Mouse (Mus musculus): ENCODE results near the gene Lmntd1. TPM values are rescaled to one million over a fixed set of nuclear protein-coding genes. Genes with fewer than 3 reads are reported as not detected.

Gene Lmntd1
- total and polyA plus RNA-seq, 3 experiments, result 0.08 to 0.43 (median 0.26) TPM

- Histone ChIP-seq H3K36me3 (replicated peaks in 1 of 2; ENCODE audit: control insufficient read depth in 1 of 2, insufficient read depth in 1 of 2, low read length in 1 of 2) (no peaks in the 10 kb centered on the region), H3K27me3 (replicated peaks) (no peaks in the 10 kb centered on the region), H3K4me1 (ENCODE audit: control insufficient read depth in 1 of 2, insufficient read depth in 2 of 2) (peaks cover 5 to 15% of the 10 kb centered on the region in 2 experiments; a peak in 3 of 4 replicates), H3K9me3 (replicated peaks; ENCODE audit: low read length) (peaks cover 11% of the 10 kb centered on the region), H3K4me2 (ENCODE audit: insufficient read depth, low read depth, poor library complexity, severe bottlenecking) (no peak overlapping the region), H3K79me2 (replicated peaks; ENCODE audit: control insufficient read depth, extremely low read depth, insufficient read depth, poor library complexity, severe bottlenecking) (no peaks in the 10 kb centered on the region), H3K27ac (ENCODE audit: insufficient read depth, low read depth) (no peak overlapping the region), H3K4me3 (replicated peaks in 1 of 3; ENCODE audit: low read depth in 2 of 3, low read length in 2 of 3, poor library complexity in 1 of 3) (no peak overlapping the region), H3K9ac (ENCODE audit: insufficient read depth, low read depth) (no peak overlapping the region)
- DNase-seq (ENCODE audit: extremely low read depth), result no peak
- in situ Hi-C loops (cut with MboI; ENCODE audit: low pct_ligation_motif_present, low pct_unique_long_range_greater_than_20kb, low sequenced_read_pairs), result no loop called here
- TF ChIP-seq POLR2A (IDR thresholded peaks at IDR 0.05; ENCODE audit: low read depth, low read length) (no peak), NELFE (IDR thresholded peaks at IDR 0.05; ENCODE audit: low read depth, low read length) (no peak), MEF2A (IDR thresholded peaks at IDR 0.05; ENCODE audit: borderline replicate concordance, low read depth, low read length) (no peak), USF2 (conservative IDR thresholded peaks at IDR 0.05; ENCODE audit: low read depth, low read length) (no peak), CHD1 (IDR thresholded peaks at IDR 0.05; ENCODE audit: low read depth, low read length) (no peak), NRF1 (IDR thresholded peaks at IDR 0.05; ENCODE audit: low read depth, low read length) (no peak), MAX (IDR thresholded peaks at IDR 0.05; ENCODE audit: low read length) (no peak), IRF4 (IDR thresholded peaks at IDR 0.05; ENCODE audit: low read depth, low read length) (no peak), MAZ (IDR thresholded peaks at IDR 0.05; ENCODE audit: low read depth, low read length) (no peak), USF1 (IDR thresholded peaks at IDR 0.05; ENCODE audit: low read depth, low read length) (no peak), TCF12 (IDR thresholded peaks at IDR 0.05; ENCODE audit: low read depth, low read length) (no peak), CHD2 (IDR thresholded peaks at IDR 0.05; ENCODE audit: low read length) (no peak), MAFK (IDR thresholded peaks at IDR 0.05; ENCODE audit: insufficient replicate concordance, low read length) (no peak)
- dilution Hi-C loops (cut with MboI; ENCODE audit: extremely low pct_ligation_motif_present, extremely low pct_unique_long_range_greater_than_20kb, low sequenced_read_pairs), result no loop called here
These were observed 69.3 kb downstream of the Lmntd1 start for GRCm38 (mm10) chr6:145544838-145545237.

GRCm38 (mm10) chr6:145544304-145544703, 69.8 kb downstream of the Lmntd1 start:
- TF ChIP-seq IRF4 (IDR thresholded peaks at IDR 0.05; ENCODE audit: low read depth, low read length), result no peak
- no peak for TF ChIP-seq SIN3A (IDR thresholded peaks at IDR 0.05; ENCODE audit: low read length)
- TF ChIP-seq KAT2A (IDR thresholded peaks at IDR 0.05; ENCODE audit: insufficient replicate concordance, low read length), result no peak
- TF ChIP-seq ZNF384 (IDR thresholded peaks at IDR 0.05; ENCODE audit: low read depth, low read length), result no peak
- TF ChIP-seq NELFE (IDR thresholded peaks at IDR 0.05; ENCODE audit: low read depth, low read length), result no peak
- no peak for TF ChIP-seq TBP (conservative IDR thresholded peaks at IDR 0.05; ENCODE audit: low read depth, low read length)
- TF ChIP-seq MEF2A (IDR thresholded peaks at IDR 0.05; ENCODE audit: borderline replicate concordance, low read depth, low read length), result no peak
- TF ChIP-seq MAFK (IDR thresholded peaks at IDR 0.05; ENCODE audit: insufficient replicate concordance, low read length), result no peak
- no peak for TF ChIP-seq NRF1 (IDR thresholded peaks at IDR 0.05; ENCODE audit: low read depth, low read length)
- TF ChIP-seq CHD2 (IDR thresholded peaks at IDR 0.05; ENCODE audit: low read length), result no peak
- no peak for TF ChIP-seq RCOR1 (conservative IDR thresholded peaks at IDR 0.05; ENCODE audit: low read depth, low read length)
- TF ChIP-seq MAZ (IDR thresholded peaks at IDR 0.05; ENCODE audit: low read depth, low read length), result no peak
- TF ChIP-seq ZKSCAN1 (IDR thresholded peaks at IDR 0.05; ENCODE audit: borderline replicate concordance, low read depth, low read length), result no peak
- TF ChIP-seq TCF12 (IDR thresholded peaks at IDR 0.05; ENCODE audit: low read depth, low read length), result no peak
- no peak for TF ChIP-seq USF1 (IDR thresholded peaks at IDR 0.05; ENCODE audit: low read depth, low read length)
- no peak for TF ChIP-seq USF2 (conservative IDR thresholded peaks at IDR 0.05; ENCODE audit: low read depth, low read length)
- no peak for TF ChIP-seq E2F4 (IDR thresholded peaks at IDR 0.05; ENCODE audit: insufficient replicate concordance, low read depth, low read length)
- TF ChIP-seq ZMIZ1 (IDR thresholded peaks at IDR 0.05; ENCODE audit: low read depth, low read length), result no peak
- TF ChIP-seq GABPA (IDR thresholded peaks at IDR 0.05; ENCODE audit: insufficient replicate concordance, low read depth, low read length), result no peak
- Histone ChIP-seq H3K27ac (ENCODE audit: insufficient read depth, low read depth) (no peak overlapping the region), H3K4me1 (ENCODE audit: control insufficient read depth in 1 of 2, insufficient read depth in 2 of 2) (peaks cover 5 to 15% of the 10 kb centered on the region in 2 experiments; a peak in 3 of 4 replicates), H3K9ac (ENCODE audit: insufficient read depth, low read depth) (no peak overlapping the region), H3K27me3 (replicated peaks) (no peaks in the 10 kb centered on the region), H3K4me2 (ENCODE audit: insufficient read depth, low read depth, poor library complexity, severe bottlenecking) (no peak overlapping the region), H3K4me3 (replicated peaks in 1 of 3; ENCODE audit: low read depth in 2 of 3, low read length in 2 of 3, poor library complexity in 1 of 3) (no peak overlapping the region), H3K79me2 (replicated peaks; ENCODE audit: control insufficient read depth, extremely low read depth, insufficient read depth, poor library complexity, severe bottlenecking) (no peaks in the 10 kb centered on the region), H3K36me3 (replicated peaks in 1 of 2; ENCODE audit: control insufficient read depth in 1 of 2, insufficient read depth in 1 of 2, low read length in 1 of 2) (no peaks in the 10 kb centered on the region), H3K9me3 (replicated peaks; ENCODE audit: low read length) (peaks cover 11% of the 10 kb centered on the region)
- in situ Hi-C loops (cut with MboI; ENCODE audit: low pct_ligation_motif_present, low pct_unique_long_range_greater_than_20kb, low sequenced_read_pairs) (no loop called here), dilution Hi-C loops (cut with MboI; ENCODE audit: extremely low pct_ligation_motif_present, extremely low pct_unique_long_range_greater_than_20kb, low sequenced_read_pairs) (no loop called here)
- no peak for DNase-seq (ENCODE audit: extremely low read depth)

All from CH12.LX (cell line).